Mouse (Mus musculus): ENCODE results near the gene Wdr66. TPM values are rescaled to one million over a fixed set of nuclear protein-coding genes. Genes with fewer than 3 reads are reported as not detected.
"Not testable (repeated sequence)": the region's sequence is repeated elsewhere in the genome, so short reads cannot be mapped to it uniquely, and the experiment has no call there.

Gene Wdr66
- polyA plus RNA-seq (2015; fragmentation: Nextera tagmentation; extraction: Ambion mirVana): 3.1 and 3.7 TPM in 2 replicates

DNA sequence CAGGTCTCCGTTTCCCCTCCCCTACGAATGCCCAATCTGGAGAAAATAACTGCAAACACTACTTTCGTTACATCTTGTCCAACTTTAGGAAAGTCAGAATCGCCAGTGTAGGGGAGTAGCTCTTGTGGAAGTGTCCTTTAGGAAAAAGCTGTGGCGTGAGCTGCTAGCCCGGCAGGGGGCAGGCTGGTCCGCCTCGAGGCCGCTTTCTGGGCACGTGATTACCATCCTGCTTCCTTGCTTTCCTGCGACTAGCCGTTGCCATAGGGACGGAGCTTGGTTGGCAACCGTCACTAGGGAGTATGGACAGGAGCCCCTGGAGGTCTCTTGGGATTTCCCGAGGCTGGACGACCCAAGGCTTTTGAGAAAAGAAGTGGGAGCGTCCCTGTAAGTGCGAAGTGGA is at the start of gene Wdr66:
TSS of gene Wdr66 (plus strand) at position 269 of the 400 bp plus-strand sequence.
- Histone ChIP-seq H3K4me3 (ENCODE audit: low read length) (peak within 1 kb of the TSS; percentile 25; the same call in 1 of the 2 replicates), H3K9ac (ENCODE audit: low read length) (no peak within 1 kb of the TSS), H3K9me3 (replicated peaks; ENCODE audit: control insufficient read depth, low read length) (no peaks in the 10 kb centered on the region), H3K27ac (ENCODE audit: low read length) (no peak within 1 kb of the TSS), H3K27me3 (ENCODE audit: control insufficient read depth, insufficient read depth, low read length) (0 out of 2 replicates have a peak, but pooled peaks cover 3% of the 10 kb centered on the region), H3K4me1 (ENCODE audit: control insufficient read depth, insufficient read depth, low read length) (no peaks in the 10 kb centered on the region), H3K36me3 (ENCODE audit: control insufficient read depth, insufficient read depth) (no peaks in the 10 kb centered on the region), H3K4me2 (ENCODE audit: low read depth, low read length) (peak within 1 kb of the TSS; percentile 49)
- WGBS: 3% methylated on average over 18 of the region's 18 CpGs
- peak; percentile 73 for ATAC-seq (replicated peaks; ENCODE audit: extremely low read depth, insufficient read depth, low FRiP score)

DNA sequence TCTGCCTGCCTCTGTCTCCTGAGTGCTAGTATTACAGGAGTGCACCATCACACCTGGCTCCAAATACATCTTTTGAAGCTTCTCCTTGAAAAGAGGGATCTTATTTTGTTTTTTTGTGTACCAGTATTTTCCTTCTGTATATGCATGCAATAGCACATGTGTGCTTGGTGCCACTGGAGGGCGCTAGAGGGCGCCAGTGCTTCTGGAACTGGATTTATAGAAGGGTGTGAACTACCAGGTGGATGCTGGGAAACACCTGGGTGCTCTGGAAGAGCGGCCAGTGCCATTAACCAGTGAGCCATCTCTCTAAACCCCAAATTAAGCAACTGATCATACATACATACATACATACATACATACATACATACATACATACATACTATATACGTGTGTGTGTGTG is 49.1 kb upstream of the Wdr66 start:
- H3K9me3 ChIP-seq (replicated peaks; ENCODE audit: control insufficient read depth, low read length); H3K4me1 ChIP-seq (ENCODE audit: control insufficient read depth, insufficient read depth, low read length); H3K4me3 ChIP-seq (ENCODE audit: low read length); H3K27ac ChIP-seq (ENCODE audit: low read length); H3K36me3 ChIP-seq (ENCODE audit: control insufficient read depth, insufficient read depth); H3K4me2 ChIP-seq (ENCODE audit: low read depth, low read length); H3K9ac ChIP-seq (ENCODE audit: low read length); ATAC-seq (replicated peaks; ENCODE audit: extremely low read depth, insufficient read depth, low FRiP score); H3K27me3 ChIP-seq (ENCODE audit: control insufficient read depth, insufficient read depth, low read length): not testable (repeated sequence)
- WGBS: 46% methylated on average over 4 of the region's 4 CpGs

DNA sequence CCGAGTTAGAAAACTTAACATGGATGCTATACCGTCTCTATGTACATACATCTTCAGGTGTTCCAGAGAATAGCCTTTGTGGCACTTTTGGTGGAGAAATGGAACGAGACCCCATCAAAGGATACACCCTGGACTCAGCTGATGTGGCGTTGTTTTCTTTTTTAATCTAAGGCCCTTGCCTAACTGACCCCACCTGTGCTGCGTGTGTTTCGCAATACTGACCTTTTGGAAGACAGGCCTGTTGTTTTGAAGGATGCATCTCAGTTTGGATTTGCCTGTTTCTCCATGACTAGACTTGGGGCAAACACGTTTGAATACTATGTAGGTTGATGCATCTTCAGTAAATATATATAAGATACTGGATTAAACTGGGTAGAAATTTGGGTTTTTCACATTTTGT is 48.3 kb upstream of the Wdr66 start:
- not testable (repeated sequence) for H3K4me3 ChIP-seq (ENCODE audit: low read length); H3K9ac ChIP-seq (ENCODE audit: low read length); H3K4me2 ChIP-seq (ENCODE audit: low read depth, low read length); H3K4me1 ChIP-seq (ENCODE audit: control insufficient read depth, insufficient read depth, low read length); H3K27ac ChIP-seq (ENCODE audit: low read length); ATAC-seq (replicated peaks; ENCODE audit: extremely low read depth, insufficient read depth, low FRiP score); H3K9me3 ChIP-seq (replicated peaks; ENCODE audit: control insufficient read depth, low read length); H3K27me3 ChIP-seq (ENCODE audit: control insufficient read depth, insufficient read depth, low read length); H3K36me3 ChIP-seq (ENCODE audit: control insufficient read depth, insufficient read depth)
- WGBS: 79% methylated on average over 7 of the region's 7 CpGs

DNA sequence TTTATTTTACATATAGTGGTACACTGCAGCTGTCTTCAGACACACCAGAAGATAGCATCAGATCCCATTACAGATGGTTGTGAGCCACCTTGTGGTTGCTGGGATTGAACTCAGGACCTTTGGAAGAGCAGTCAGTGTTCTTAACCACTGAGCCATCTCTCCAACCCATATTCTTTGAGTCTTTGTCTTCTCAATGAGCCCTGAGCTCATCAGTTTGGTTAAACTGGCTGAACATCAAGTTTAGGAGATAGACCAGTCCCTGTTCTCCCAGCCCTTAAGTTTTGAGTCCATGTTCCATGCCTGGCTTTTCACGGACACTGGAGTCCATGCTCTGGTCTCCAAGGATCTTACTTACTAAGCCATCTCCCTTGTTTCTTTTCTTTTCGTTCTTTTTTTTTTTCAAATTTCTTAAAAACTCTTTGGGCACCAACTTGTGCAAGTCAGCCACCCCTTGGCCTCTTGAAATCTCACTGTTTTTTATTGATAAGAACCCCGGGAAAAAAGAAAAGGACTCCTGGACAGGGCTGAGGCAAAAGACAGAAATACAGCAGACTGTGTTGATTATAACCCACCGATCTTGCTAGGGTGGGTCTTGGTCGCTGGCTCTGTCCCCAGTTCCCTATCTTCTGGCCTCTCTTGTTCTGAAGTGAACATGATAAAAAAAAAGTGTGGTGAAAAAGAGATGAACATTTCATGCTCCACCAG is 29.4 kb upstream of the Wdr66 start:
- H3K9ac ChIP-seq (ENCODE audit: low read length); H3K36me3 ChIP-seq (ENCODE audit: control insufficient read depth, insufficient read depth); H3K9me3 ChIP-seq (replicated peaks; ENCODE audit: control insufficient read depth, low read length); H3K27me3 ChIP-seq (ENCODE audit: control insufficient read depth, insufficient read depth, low read length); H3K4me1 ChIP-seq (ENCODE audit: control insufficient read depth, insufficient read depth, low read length); H3K27ac ChIP-seq (ENCODE audit: low read length); H3K4me2 ChIP-seq (ENCODE audit: low read depth, low read length); ATAC-seq (replicated peaks; ENCODE audit: extremely low read depth, insufficient read depth, low FRiP score); H3K4me3 ChIP-seq (ENCODE audit: low read length): not testable (repeated sequence)
- WGBS: 68% methylated on average over 3 of the region's 5 CpGs

DNA sequence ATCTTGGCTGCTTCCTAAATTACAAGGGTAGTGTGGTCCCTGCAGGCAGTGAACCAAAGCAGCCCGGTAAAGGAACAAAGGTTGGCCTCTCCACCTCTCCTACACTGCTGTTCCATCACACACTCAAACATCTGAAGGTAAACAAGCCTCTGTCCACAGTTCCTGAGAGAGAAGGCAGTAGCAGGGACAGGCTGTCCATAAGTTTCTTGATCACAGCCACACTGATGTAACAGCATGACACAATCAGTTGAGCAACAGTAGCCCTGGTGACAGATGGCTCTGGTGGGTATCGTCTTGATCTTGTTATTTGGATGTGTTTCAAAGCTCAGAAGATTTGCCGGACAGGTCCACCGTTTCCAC is 28.9 kb upstream of the Wdr66 start:
- no peaks in the 10 kb centered on the region for H3K9me3 ChIP-seq (replicated peaks; ENCODE audit: control insufficient read depth, low read length)
- H3K4me3 ChIP-seq (ENCODE audit: low read length): no peak overlapping the region
- H3K4me1 ChIP-seq (ENCODE audit: control insufficient read depth, insufficient read depth, low read length): no peaks in the 10 kb centered on the region
- no peak overlapping the region for H3K9ac ChIP-seq (ENCODE audit: low read length)
- H3K27ac ChIP-seq (ENCODE audit: low read length): no peak overlapping the region
- H3K36me3 ChIP-seq (ENCODE audit: control insufficient read depth, insufficient read depth): no peaks in the 10 kb centered on the region
- no peaks in the 10 kb centered on the region for H3K27me3 ChIP-seq (ENCODE audit: control insufficient read depth, insufficient read depth, low read length)
- 58% methylated on average over 4 of the region's 4 CpGs for WGBS
- no peak for ATAC-seq (replicated peaks; ENCODE audit: extremely low read depth, insufficient read depth, low FRiP score)
- no peak overlapping the region for H3K4me2 ChIP-seq (ENCODE audit: low read depth, low read length)

DNA sequence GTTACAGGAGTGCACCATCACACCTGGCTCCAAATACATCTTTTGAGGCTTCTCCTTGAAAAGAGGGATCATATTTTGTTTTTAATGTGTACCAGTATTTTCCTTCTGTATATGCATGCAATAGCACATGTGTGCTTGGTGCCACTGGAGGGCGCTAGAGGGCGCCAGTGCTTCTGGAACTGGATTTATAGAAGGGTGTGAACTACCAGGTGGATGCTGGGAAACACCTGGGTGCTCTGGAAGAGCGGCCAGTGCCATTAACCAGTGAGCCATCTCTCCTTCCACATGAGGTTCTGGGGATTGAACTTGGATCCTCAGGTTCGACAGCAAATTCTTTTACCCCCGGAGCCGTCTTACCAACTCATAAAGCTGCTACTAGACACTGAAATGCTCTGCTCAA is 28.0 kb upstream of the Wdr66 start:
- ATAC-seq (replicated peaks; ENCODE audit: extremely low read depth, insufficient read depth, low FRiP score); H3K4me1 ChIP-seq (ENCODE audit: control insufficient read depth, insufficient read depth, low read length); H3K27ac ChIP-seq (ENCODE audit: low read length); H3K4me2 ChIP-seq (ENCODE audit: low read depth, low read length); H3K36me3 ChIP-seq (ENCODE audit: control insufficient read depth, insufficient read depth); H3K27me3 ChIP-seq (ENCODE audit: control insufficient read depth, insufficient read depth, low read length); H3K4me3 ChIP-seq (ENCODE audit: low read length); H3K9ac ChIP-seq (ENCODE audit: low read length); H3K9me3 ChIP-seq (replicated peaks; ENCODE audit: control insufficient read depth, low read length): not testable (repeated sequence)
- WGBS: 63% methylated on average over 5 of the region's 6 CpGs

DNA sequence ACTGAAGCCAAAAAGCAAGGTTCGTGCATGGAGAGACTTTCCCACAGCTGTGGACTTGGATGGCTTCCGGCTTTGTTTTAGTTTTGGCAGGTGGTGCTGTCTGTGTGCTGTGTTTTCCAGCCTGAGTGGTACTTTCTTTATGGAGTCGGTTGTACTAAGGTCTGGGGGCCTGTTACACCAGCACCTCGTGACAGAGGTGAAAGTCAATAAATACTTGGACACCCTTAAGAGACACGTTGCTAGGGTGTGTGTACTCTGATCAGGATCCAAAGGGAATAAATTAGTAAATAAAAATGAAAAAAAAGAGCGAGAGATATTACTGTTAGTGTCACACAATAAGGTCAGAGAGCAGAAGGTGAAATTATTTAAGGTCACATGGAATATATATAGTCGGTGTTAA is 25.1 kb upstream of the Wdr66 start:
- no peaks in the 10 kb centered on the region for H3K36me3 ChIP-seq (ENCODE audit: control insufficient read depth, insufficient read depth)
- no peak overlapping the region for H3K9ac ChIP-seq (ENCODE audit: low read length)
- no peak for ATAC-seq (replicated peaks; ENCODE audit: extremely low read depth, insufficient read depth, low FRiP score)
- WGBS: 85% methylated on average over 7 of the region's 7 CpGs
- peaks cover 8% of the 10 kb centered on the region for H3K4me1 ChIP-seq (ENCODE audit: control insufficient read depth, insufficient read depth, low read length)
- no peak overlapping the region for H3K4me3 ChIP-seq (ENCODE audit: low read length)
- no peak overlapping the region for H3K4me2 ChIP-seq (ENCODE audit: low read depth, low read length)
- no peaks in the 10 kb centered on the region for H3K27me3 ChIP-seq (ENCODE audit: control insufficient read depth, insufficient read depth, low read length)
- H3K9me3 ChIP-seq (replicated peaks; ENCODE audit: control insufficient read depth, low read length): no peaks in the 10 kb centered on the region
- H3K27ac ChIP-seq (ENCODE audit: low read length): no peak overlapping the region

DNA sequence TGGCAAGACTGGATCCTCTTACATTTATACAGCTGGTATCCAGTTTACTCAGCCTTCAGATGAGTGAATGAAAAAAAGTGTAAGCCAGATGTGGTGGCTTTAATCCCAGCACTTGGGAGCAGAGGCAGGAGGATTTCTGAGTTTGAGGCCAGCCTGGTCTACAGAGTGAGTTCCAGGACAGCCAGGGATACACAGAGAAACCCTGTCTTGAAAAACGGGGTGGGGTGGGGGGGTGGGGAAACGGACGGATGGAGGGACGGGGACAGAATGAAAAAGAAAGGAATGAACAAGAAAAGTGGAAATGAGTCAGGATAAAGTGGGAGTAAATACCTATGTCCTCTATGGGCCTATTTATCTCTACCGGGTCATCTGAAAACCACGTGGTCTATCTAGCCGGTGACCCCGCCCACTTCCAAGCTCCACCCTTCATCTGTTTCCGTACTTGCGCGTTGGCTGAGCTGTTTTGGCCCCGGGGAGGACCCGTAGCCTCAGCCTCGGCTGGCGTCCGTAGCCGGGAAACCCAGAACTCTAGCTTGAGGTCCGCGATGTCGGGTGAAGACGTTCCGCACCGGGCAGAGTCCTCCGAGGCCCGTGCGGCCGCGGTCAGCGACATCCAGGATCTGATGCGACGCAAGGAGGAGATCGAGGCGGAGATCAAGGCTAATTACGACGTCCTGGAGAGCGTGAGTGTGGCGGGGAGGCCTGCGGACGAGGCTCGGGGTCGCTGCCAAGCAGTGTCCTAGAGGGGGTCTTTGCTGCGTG is 24.0 kb upstream of the Wdr66 start:
- WGBS: 2% methylated on average over 42 of the region's 42 CpGs
- no peaks in the 10 kb centered on the region for H3K36me3 ChIP-seq (ENCODE audit: control insufficient read depth, insufficient read depth)

DNA sequence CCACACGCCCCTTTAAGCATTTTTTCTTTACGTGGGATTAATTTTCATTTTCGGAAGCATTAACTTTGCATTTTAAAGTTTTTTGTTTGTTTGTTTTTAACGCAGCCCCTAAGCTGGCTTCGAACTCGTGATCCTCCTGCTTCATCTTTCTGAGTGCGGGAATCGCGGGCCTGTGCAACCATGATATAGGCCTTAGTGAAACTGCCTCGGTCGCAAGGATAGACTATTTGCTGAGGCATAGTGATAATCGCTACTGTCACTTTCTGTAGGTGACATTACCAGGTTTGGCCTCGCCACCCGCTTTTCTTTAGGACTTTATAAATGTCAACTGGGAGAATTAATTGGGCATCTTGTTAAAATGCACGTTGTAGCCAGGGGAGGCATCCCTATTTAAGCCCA is 23.4 kb upstream of the Wdr66 start:
- ATAC-seq (replicated peaks; ENCODE audit: extremely low read depth, insufficient read depth, low FRiP score): no peak
- 7% methylated on average over 15 of the region's 15 CpGs for WGBS

More for the DNA sequence above, 24.0 kb upstream of the Wdr66 start:
- peak; percentile 90 for ATAC-seq (replicated peaks; ENCODE audit: extremely low read depth, insufficient read depth, low FRiP score)
- no peaks in the 10 kb centered on the region for H3K27me3 ChIP-seq (ENCODE audit: control insufficient read depth, insufficient read depth, low read length)
- peak overlapping the region; percentile 71 for H3K4me2 ChIP-seq (ENCODE audit: low read depth, low read length)
- H3K4me3 ChIP-seq (ENCODE audit: low read length): peak overlapping the region; percentile 89
- H3K9ac ChIP-seq (ENCODE audit: low read length): peak overlapping the region; percentile 95
- no peaks in the 10 kb centered on the region for H3K9me3 ChIP-seq (replicated peaks; ENCODE audit: control insufficient read depth, low read length)
- no peak overlapping the region for H3K27ac ChIP-seq (ENCODE audit: low read length)
- H3K4me1 ChIP-seq (ENCODE audit: control insufficient read depth, insufficient read depth, low read length): peaks cover 8% of the 10 kb centered on the region

More for the DNA sequence above, 23.4 kb upstream of the Wdr66 start:
- Histone ChIP-seq H3K9ac (ENCODE audit: low read length) (peak overlapping the region; percentile 95), H3K9me3 (replicated peaks; ENCODE audit: control insufficient read depth, low read length) (no peaks in the 10 kb centered on the region), H3K27ac (ENCODE audit: low read length) (no peak overlapping the region), H3K27me3 (ENCODE audit: control insufficient read depth, insufficient read depth, low read length) (no peaks in the 10 kb centered on the region), H3K36me3 (ENCODE audit: control insufficient read depth, insufficient read depth) (no peaks in the 10 kb centered on the region), H3K4me3 (ENCODE audit: low read length) (peak overlapping the region; percentile 89), H3K4me2 (ENCODE audit: low read depth, low read length) (peak overlapping the region; percentile 71), H3K4me1 (ENCODE audit: control insufficient read depth, insufficient read depth, low read length) (peaks cover 8% of the 10 kb centered on the region)

All from heart, embryonic 16.5 days (tissue).